Mouse (Mus musculus) adrenal gland, postnatal 36 days (tissue): ENCODE measurements around the gene Kcna7. TPM values are rescaled to one million over a fixed set of nuclear protein-coding genes. Genes with fewer than 3 reads are reported as not detected.
"Not testable (repeated sequence)": the region's sequence is repeated elsewhere in the genome, so short reads cannot be mapped to it uniquely, and the experiment has no call there.

Source experiments
- DNase-seq, 2 experiments: peaks; one replicate each; pipeline ENCODE4 v3.0.0; 2021; ENCODE audit warnings: mixed read lengths in 1 of 2
- total RNA-seq, 2 experiments: library from RNA; stranded (reverse); gene quantifications; 2 replicates each; pipeline ENCODE4 v1.2.3; 2021

Kcna7 gene
- total RNA-seq, 2 experiments from 2014 or later: not detected

- DNase-seq: no peak
Observed at GRCm38 (mm10) chr7:45395129-45395541, 10.3 kb upstream of the Kcna7 start.

GRCm38 (mm10) chr7:45395578-45396336 is 9.7 kb upstream of the Kcna7 start, which contains the start of gene Snrnp70:
Gene Snrnp70 (minus strand): TSS chr7:45395742.
- peak; percentile 100 for DNase-seq

GRCm38 (mm10) chr7:45396337-45396775 is 9.1 kb upstream of the Kcna7 start:
- DNase-seq: not testable (repeated sequence)

GRCm38 (mm10) chr7:45396787-45397186 is 8.7 kb upstream of the Kcna7 start:
- no peak for DNase-seq

GRCm38 (mm10) chr7:45401521-45402085 is 3.9 kb upstream of the Kcna7 start:
- no peak for DNase-seq

GRCm38 (mm10) chr7:45403532-45404261 is 1.8 kb upstream of the Kcna7 start:
- DNase-seq: peak; percentile 75 to 82

- DNase-seq: peak; percentile 47 to 49
Observed at GRCm38 (mm10) chr7:45406157-45407156, 1.0 kb downstream of the Kcna7 start.

- DNase-seq: no peak
Observed at GRCm38 (mm10) chr7:45407836-45408235, 2.4 kb downstream of the Kcna7 start.

GRCm38 (mm10) chr7:45408351-45408750 is 2.9 kb downstream of the Kcna7 start:
- DNase-seq: no peak

GRCm38 (mm10) chr7:45408949-45409348 is 3.5 kb downstream of the Kcna7 start:
- DNase-seq: no peak

- DNase-seq: no peak
Observed at GRCm38 (mm10) chr7:45409497-45410163, 4.2 kb downstream of the Kcna7 start.

- no peak for DNase-seq
Observed at GRCm38 (mm10) chr7:45412421-45412820, 7.0 kb downstream of the Kcna7 start.

- peak; percentile 21 to 26 for DNase-seq
Observed at GRCm38 (mm10) chr7:45413113-45413863, 7.8 kb downstream of the Kcna7 start, which contains the start of gene Ntf5. Gene Ntf5 (plus strand): TSS chr7:45413695.

- DNase-seq: no peak
Observed at GRCm38 (mm10) chr7:45413864-45414739, 8.6 kb downstream of the Kcna7 start.

GRCm38 (mm10) chr7:45414740-45415224 is 9.3 kb downstream of the Kcna7 start:
- no peak for DNase-seq

GRCm38 (mm10) chr7:45415636-45416035 is 10.2 kb downstream of the Kcna7 start:
- no peak for DNase-seq

- no peak for DNase-seq
Observed at GRCm38 (mm10) chr7:45417962-45418492, 12.6 kb downstream of the Kcna7 start.

GRCm38 (mm10) chr7:45419859-45420614 is 14.6 kb downstream of the Kcna7 start:
- DNase-seq: no peak
